Mouse (Mus musculus): Measurements from ENCODE around the gene Stat2.
"Not testable (repeated sequence)": the region's sequence is repeated elsewhere in the genome, so short reads cannot be mapped to it uniquely, and the experiment has no call there.

Stat2 gene

GRCm38 (mm10) chr10:128258953-128259352 is 11.4 kb upstream of the Stat2 start:
- no peak for DNase-seq (ENCODE audit: low read depth, low spot score)

- DNase-seq (ENCODE audit: low read depth, low spot score), result no peak
Measured at GRCm38 (mm10) chr10:128259946-128260345, 10.4 kb upstream of the Stat2 start.

GRCm38 (mm10) chr10:128260376-128260775 is 10.0 kb upstream of the Stat2 start:
- DNase-seq (ENCODE audit: low read depth, low spot score), result not testable (repeated sequence)

GRCm38 (mm10) chr10:128262300-128262699 is 8.1 kb upstream of the Stat2 start:
- no peak for DNase-seq (ENCODE audit: low read depth, low spot score)

- no peak for DNase-seq (ENCODE audit: low read depth, low spot score)
Measured at GRCm38 (mm10) chr10:128263393-128264310, 6.7 kb upstream of the Stat2 start.

GRCm38 (mm10) chr10:128268371-128268770 is 2.0 kb upstream of the Stat2 start, which contains the start of gene Apof:
Gene Apof (plus strand): TSS chr10:128268671.
- DNase-seq (ENCODE audit: low read depth, low spot score), result no peak

- no peak for DNase-seq (ENCODE audit: low read depth, low spot score)
Measured at GRCm38 (mm10) chr10:128269206-128269910, 1.0 kb upstream of the Stat2 start.

GRCm38 (mm10) chr10:128270866-128271265 is 507 bp downstream of the Stat2 start:
- no peak for DNase-seq (ENCODE audit: low read depth, low spot score)

GRCm38 (mm10) chr10:128271883-128272282 is 1.5 kb downstream of the Stat2 start:
- no peak for DNase-seq (ENCODE audit: low read depth, low spot score)

- not testable (repeated sequence) for DNase-seq (ENCODE audit: low read depth, low spot score)
Measured at GRCm38 (mm10) chr10:128272819-128273439, 2.6 kb downstream of the Stat2 start.

GRCm38 (mm10) chr10:128275374-128275773 is 5.0 kb downstream of the Stat2 start:
- DNase-seq (ENCODE audit: low read depth, low spot score), result not testable (repeated sequence)

- no peak for DNase-seq (ENCODE audit: low read depth, low spot score)
Measured at GRCm38 (mm10) chr10:128278158-128278557, 7.8 kb downstream of the Stat2 start.

GRCm38 (mm10) chr10:128280943-128281342 is 10.6 kb downstream of the Stat2 start:
- no peak for DNase-seq (ENCODE audit: low read depth, low spot score)

- DNase-seq (ENCODE audit: low read depth, low spot score), result no peak
Measured at GRCm38 (mm10) chr10:128281682-128282081, 11.3 kb downstream of the Stat2 start.

GRCm38 (mm10) chr10:128282886-128283450 is 12.6 kb downstream of the Stat2 start:
- DNase-seq (ENCODE audit: low read depth, low spot score), result no peak

- DNase-seq (ENCODE audit: low read depth, low spot score), result peak; percentile 14
Measured at GRCm38 (mm10) chr10:128283604-128284579, 13.5 kb downstream of the Stat2 start.

GRCm38 (mm10) chr10:128290594-128290993 is 20.2 kb downstream of the Stat2 start:
- not testable (repeated sequence) for DNase-seq (ENCODE audit: low read depth, low spot score)

- no peak for DNase-seq (ENCODE audit: low read depth, low spot score)
Measured at GRCm38 (mm10) chr10:128296370-128297090, 26.2 kb downstream of the Stat2 start.

GRCm38 (mm10) chr10:128297221-128297620 is 26.9 kb downstream of the Stat2 start:
- no peak for DNase-seq (ENCODE audit: low read depth, low spot score)

GRCm38 (mm10) chr10:128297622-128298021 is 27.3 kb downstream of the Stat2 start:
- DNase-seq (ENCODE audit: low read depth, low spot score), result no peak

All from brain, embryonic 18.5 days (tissue).